Mouse (Mus musculus): ENCODE measurements around the gene Sdhb.

Sdhb gene

DNA sequence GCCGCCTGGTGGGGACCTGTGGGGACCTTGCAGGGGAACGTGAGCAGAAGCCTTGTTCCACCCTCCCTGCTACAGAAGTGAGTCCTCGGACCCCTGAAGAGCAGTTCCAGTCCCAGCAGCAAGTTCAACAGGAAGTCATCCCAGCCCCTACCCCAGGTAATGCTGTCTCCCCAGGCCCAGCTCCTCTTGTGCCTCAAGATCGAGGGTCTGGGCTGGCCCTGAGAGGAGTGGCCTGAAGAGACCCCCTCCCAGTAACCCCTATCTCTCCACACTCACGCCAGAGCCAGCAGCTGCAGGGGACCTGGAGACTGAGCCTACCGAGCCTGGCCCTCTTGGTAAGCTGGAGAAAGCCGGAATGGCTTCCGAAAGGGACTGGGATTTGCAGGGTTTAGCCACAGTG is 53.1 kb downstream of the Sdhb start:
- no peak for DNase-seq (ENCODE audit: low read depth, low spot score)

DNA sequence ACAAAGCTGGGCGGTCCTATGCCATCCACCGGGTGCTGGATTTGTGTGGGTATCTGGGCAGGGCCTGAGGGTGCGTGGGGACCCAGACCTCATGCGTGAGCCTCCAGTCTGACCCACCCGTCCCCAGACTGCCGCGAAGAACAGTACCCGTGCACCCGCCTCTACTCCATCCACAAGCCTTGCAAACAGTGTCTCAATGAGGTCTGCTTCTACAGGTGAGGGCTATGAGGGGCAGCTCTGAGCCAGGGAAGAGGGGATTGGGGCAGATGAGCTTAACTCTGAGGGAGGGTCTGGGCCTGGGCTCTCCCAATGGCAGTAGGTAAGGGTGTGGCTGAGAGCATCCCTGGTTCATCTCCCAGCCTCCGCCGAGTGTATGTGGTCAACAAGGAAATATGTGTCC is 53.9 kb downstream of the Sdhb start:
- no peak for DNase-seq (ENCODE audit: low read depth, low spot score)

DNA sequence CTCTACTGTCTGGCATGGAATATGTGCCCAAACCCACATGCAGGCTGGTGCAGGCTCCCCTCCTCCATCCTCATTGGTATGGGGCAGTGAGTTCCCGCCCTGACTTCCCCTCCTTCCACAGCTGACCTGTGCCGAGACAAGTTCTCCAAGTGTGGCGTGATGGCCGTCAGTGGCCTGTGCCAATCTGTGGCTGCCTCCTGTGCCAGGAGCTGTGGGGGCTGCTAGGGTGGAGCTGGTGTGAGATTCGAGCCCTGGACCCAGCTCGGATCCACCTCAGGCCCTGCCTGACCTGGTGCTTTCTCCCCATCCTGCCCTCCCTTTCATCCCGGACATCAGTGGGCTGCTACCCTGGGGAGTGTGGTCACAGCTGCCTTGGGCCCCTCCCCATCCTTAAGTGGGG is 54.4 kb downstream of the Sdhb start:
- no peak for DNase-seq (ENCODE audit: low read depth, low spot score)

DNA sequence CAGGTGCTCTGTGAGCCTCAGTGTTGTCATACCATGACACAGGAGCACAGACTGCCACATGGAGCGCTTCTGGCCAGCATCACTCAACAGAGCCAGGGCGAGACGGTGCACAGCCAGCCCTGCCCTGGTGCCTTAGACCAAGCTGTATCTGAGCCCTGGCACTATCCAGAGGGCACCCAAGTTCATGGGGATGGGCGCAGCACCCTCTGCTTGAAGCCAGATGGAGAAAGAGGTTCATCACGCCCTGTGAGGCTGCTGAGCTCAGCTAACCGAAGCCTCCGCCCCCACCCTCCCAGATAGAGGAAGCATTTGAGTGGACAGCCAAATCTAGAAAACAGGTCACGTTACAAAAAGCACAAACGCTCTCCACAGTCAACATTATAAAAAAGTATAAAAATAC is 55.3 kb downstream of the Sdhb start:
- DNase-seq (ENCODE audit: low read depth, low spot score), result no peak

DNA sequence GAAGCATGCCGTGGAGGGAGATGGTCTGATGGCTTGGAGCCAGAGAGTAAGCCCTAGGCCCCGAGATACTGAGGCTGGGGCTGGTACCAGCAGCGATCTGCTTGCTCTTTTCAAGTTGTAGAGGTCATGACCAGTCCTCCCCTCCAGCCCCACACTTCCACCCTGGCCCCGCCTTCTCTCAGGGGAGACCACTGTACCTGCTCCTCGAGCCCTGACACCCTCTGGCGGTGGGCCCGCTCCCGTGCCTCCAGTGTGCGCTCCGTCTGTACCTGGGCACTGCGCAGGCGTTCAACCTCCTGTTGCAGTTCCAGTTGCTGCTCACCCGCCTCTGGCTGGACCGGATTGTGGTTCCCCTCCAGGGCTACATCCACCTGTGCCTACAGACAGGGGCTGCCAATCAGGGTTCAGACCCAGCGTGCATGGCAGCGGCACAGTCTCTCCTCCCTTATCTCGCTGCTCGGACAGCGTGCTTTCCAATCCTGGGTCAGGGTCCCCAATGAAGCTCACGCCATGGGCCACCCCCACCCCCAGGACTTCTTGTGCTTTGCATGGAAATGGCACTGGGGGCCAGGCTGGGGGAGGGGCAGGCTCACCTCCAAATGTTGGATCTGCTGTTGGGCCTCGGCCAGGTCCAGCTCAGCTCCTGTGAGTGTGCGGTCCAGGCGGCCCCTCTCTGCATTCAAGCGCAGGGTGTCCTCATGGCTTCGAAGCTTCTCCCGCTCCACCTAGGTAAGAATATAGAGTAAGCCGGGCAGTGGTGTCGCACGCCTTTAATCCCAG is 56.8 kb downstream of the Sdhb start:
- peak; percentile 64 for DNase-seq (ENCODE audit: low read depth, low spot score)

DNA sequence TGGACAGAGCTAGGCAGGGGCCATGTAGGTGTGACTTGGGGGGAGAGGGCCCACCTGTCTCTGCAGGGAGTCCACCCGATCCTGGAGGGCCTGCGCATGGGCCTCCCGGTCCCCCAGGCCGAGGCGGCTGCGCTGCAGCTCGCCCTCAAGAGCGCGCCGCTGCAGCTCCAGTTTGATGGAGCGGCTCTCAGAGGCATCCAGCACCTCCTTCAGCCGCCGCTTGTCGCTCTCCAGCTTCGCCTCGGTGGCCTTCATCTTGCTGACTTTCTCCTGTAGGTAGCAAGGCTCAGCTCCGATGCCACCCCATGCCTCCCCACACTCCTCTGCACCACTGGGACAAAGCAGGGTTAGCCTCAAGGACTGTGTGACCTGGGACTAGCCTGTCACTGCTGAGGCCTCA is 59.2 kb downstream of the Sdhb start:
- DNase-seq (ENCODE audit: low read depth, low spot score), result no peak

DNA sequence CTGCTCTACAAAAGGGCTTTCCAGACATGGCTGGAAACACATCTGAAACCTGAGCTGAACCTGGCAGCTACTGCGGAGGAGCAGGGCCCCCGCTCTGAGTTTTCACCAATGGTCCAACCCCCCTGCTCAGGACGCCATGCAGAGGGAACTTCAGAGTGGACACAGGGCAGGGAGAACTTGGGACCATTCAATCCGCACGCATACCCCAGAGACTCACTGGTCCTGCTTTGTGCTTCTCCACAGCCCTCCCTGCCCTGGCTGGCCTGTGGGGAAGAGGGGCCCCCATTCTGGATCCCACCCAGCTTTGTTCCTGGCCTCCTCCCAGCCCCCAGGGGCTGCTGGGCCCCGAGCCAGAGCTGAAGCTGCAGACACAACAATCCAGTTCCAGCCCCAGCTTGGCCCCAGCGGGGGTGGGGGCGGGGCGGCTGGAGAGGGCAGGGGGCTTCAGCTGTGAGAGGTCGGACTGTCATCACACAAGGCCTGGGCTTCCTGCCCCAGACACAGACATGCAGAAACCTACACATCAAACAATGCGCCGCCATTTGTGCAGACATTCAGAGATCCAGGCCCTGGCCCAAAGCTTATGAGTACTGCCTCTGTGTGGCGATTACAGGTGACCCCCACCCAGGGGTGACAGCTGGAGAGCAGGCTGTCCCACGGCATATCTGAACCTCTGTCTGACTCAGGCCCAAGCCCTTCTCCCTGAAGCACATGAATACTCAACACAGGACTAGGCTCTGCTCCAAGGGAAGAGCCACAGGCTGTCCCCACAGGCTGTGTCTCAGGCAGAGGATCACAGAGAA is 60.0 kb downstream of the Sdhb start:
- no peak for DNase-seq (ENCODE audit: low read depth, low spot score)

DNA sequence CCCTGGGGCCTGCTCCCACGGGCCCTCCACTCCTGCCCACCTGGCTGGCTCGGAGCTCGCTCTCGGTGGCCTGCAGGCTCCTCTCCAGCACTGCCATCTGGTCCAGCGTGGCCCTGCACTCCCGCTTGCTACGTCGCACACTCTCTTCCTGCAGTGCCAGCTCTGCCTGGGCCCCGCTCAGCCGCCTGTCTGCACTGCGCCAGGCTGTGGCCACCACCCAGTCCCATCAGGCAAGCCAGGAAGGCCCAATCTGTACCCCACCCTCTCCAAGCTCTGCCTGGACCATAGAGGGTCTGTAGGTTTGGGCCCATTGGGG is 60.6 kb downstream of the Sdhb start:
- DNase-seq (ENCODE audit: low read depth, low spot score), result no peak

DNA sequence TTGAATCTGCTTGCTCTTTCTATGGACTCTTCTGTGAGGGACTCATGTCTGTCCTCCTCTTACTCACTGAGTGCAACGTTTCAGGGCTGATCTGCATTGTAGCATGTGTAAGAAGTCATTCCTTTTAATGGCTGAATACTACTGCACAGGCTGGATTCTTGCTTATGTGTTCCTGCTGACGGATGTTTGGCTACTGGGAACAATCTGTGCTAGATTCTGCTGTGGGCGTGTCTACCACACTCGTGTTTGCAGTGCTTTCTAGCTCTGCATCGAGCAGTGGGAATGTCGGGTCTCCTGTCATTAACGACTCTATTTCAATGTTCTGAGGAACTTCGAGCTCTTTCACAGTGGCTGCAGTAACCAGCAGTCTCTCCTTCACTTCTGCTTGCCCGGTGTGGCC is 63.0 kb downstream of the Sdhb start:
- DNase-seq (ENCODE audit: low read depth, low spot score), result no peak

DNA sequence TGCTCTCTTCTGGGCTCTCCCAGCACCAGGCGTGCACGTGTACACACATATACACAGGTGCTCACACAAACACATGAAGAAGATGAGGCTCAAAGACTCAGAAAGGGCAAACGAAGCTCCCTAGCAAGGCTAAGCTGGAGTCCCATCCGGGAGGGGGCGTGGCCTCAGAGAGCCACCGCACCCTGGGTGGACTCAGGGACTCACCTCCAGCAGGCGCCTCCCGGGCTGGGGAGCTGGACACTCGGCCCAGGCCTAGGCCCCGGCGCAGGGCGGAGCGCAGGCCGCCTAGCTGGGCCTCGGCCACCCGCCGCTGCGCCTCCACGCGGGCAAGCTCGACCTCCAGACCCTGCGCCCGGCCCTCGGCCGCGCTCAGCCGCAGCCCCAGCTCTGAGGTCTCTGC is 64.0 kb downstream of the Sdhb start:
- no peak for DNase-seq (ENCODE audit: low read depth, low spot score)

All from ES-CJ7 (cell line).